In the genomic region with DNA sequence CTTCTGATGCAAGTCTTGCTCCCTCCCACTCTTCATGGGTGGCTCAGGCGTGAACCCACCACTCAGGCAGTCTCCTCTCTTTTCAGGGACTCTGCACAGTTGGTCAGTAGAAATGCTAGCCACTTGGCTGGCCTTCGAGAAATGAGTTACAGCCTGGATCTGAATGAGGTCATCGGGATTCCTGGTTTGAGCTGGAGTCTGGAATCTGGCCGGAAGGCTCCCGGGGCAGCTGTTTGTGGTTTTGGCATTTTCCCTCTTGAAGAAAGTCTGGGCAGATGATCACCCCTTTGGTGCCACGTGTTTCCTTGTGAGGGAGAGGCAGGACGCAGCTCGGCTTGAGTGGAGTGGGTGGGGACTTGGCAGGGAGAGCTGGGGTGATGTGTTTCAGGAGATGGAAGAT, we compare ENCODE assay signal across 8 mouse cellular contexts. TPM values are rescaled to one million over a fixed set of nuclear protein-coding genes. Genes with fewer than 3 reads are reported as not detected.
DNase-seq lines count a peak whose midpoint lies in the region; ATAC-seq lines count a peak whose summit lies in the region.
"Had no signal": no experiment of that assay in that cellular context is flagged by ENCODE, and none has a peak within 500 bp of the region (broad histone marks: within the 10 kb centered on the region; RNA-seq: fewer than 3 reads in every experiment).

No protein-coding gene starts in this region.

- H3K4me1 ChIP-seq in embryonic facial prominence, embryonic 15.5 days: peaks cover 21% of the 10 kb centered on the region
- peaks cover 22% of the 10 kb centered on the region for H3K4me1 ChIP-seq in limb, embryonic 10.5 days
- H3K4me1 ChIP-seq in stomach, embryonic 15.5 days: peaks cover 8% of the 10 kb centered on the region; the same call in 1 of the 2 replicates

- H3K36me3 ChIP-seq in embryonic facial prominence, embryonic 15.5 days: no peaks in the 10 kb centered on the region
- no peaks in the 10 kb centered on the region for H3K36me3 ChIP-seq in limb, embryonic 10.5 days
- no peaks in the 10 kb centered on the region for H3K36me3 ChIP-seq in stomach, embryonic 15.5 days

- DNase-seq in right cerebral cortex, adult 2 months (ENCODE audit: low spot score in 2 of 2): peak; percentile 23 to 27
- no peak for DNase-seq in right cerebral cortex, postnatal 4 days
- DNase-seq in heart, postnatal 25 days (ENCODE audit: low spot score): peak; percentile 75
- DNase-seq in limb, embryonic 10.5 days (ENCODE audit: low spot score): peak; percentile 66
- DNase-seq in spleen, adult 12 weeks (ENCODE audit: low spot score): no peak

- H3K4me2 ChIP-seq in embryonic facial prominence, embryonic 15.5 days (replicated peaks): peak overlapping the region; percentile 26
- peak overlapping the region; percentile 9; the same call in 1 of the 2 replicates for H3K4me2 ChIP-seq in stomach, embryonic 15.5 days

- H3K4me3 ChIP-seq in embryonic facial prominence, embryonic 15.5 days (replicated peaks): no peak overlapping the region
- no peak overlapping the region for H3K4me3 ChIP-seq in limb, embryonic 10.5 days
- H3K4me3 ChIP-seq in stomach, embryonic 15.5 days (replicated peaks): no peak overlapping the region

- WGBS in embryonic facial prominence, embryonic 15.5 days: 17% methylated on average over 8 of the region's 8 CpGs
- WGBS in limb, embryonic 10.5 days: 13% methylated on average over 8 of the region's 8 CpGs
- 33% methylated on average over 8 of the region's 8 CpGs for WGBS in stomach, embryonic 15.5 days

- H3K27ac ChIP-seq in embryonic facial prominence, embryonic 15.5 days (replicated peaks): peak overlapping the region; percentile 52
- peak overlapping the region; percentile 4; the same call in 1 of the 2 replicates for H3K27ac ChIP-seq in limb, embryonic 10.5 days
- H3K27ac ChIP-seq in stomach, embryonic 15.5 days: peak overlapping the region; percentile 60; the same call in 1 of the 2 replicates

- ATAC-seq in embryonic facial prominence, embryonic 15.5 days (ENCODE audit: insufficient number of reproducible peaks, low FRiP score, low TSS enrichment, low read depth): peak; percentile 85
- ATAC-seq in stomach, embryonic 15.5 days (ENCODE audit: insufficient read depth, low FRiP score, low read depth): peak; percentile 35; the same call in 1 of the 2 replicates

- H3K9ac ChIP-seq in embryonic facial prominence, embryonic 15.5 days: no peak overlapping the region
- no peak overlapping the region for H3K9ac ChIP-seq in stomach, embryonic 15.5 days

- peaks cover 26% of the 10 kb centered on the region for H3K27me3 ChIP-seq in embryonic facial prominence, embryonic 15.5 days
- peaks cover 93% of the 10 kb centered on the region for H3K27me3 ChIP-seq in limb, embryonic 10.5 days (ENCODE audit: low read depth, poor library complexity, severe bottlenecking)
- H3K27me3 ChIP-seq in stomach, embryonic 15.5 days (replicated peaks): no peaks in the 10 kb centered on the region

- intact Hi-C loops in heart, postnatal 25 days (cut with DNase I): no loop called here

- no peaks in the 10 kb centered on the region for H3K9me3 ChIP-seq in embryonic facial prominence, embryonic 15.5 days (replicated peaks)
- H3K9me3 ChIP-seq in limb, embryonic 10.5 days (replicated peaks): no peaks in the 10 kb centered on the region; the same call in 1 of the 2 replicates
- H3K9me3 ChIP-seq in stomach, embryonic 15.5 days: no peaks in the 10 kb centered on the region

RNA-seq across cellular contexts. Expression of a gene that starts 48.0 kb away (rescaled TPM):
- polyA plus RNA-seq in embryonic facial prominence, embryonic 15.5 days (2015; fragmentation: Nextera tagmentation; extraction: Ambion mirVana): not detected in 2 replicates
- not detected for total RNA-seq in heart, postnatal 25 days (2021)
- 0.78 and 0.83 TPM in 2 replicates for polyA plus RNA-seq in limb, embryonic 10.5 days (2016; fragmentation: Nextera tagmentation; extraction: Ambion mirVana)
- 0.10 TPM in 1 of 2 replicates, not detected in the other for polyA plus RNA-seq in stomach, embryonic 15.5 days (2015; fragmentation: Nextera tagmentation; extraction: Ambion mirVana)
- polyA plus RNA-seq: large intestine, adult 2 months had no signal

RNA-seq across cellular contexts. Expression of a gene that starts 50.9 kb away (rescaled TPM):
- polyA plus RNA-seq in embryonic facial prominence, embryonic 15.5 days (2015; fragmentation: Nextera tagmentation; extraction: Ambion mirVana): 2.0 and 2.3 TPM in 2 replicates
- total RNA-seq in heart, postnatal 25 days (2021): under 1 TPM in 1 of 2 experiments, not detected in 1; 0.17 TPM
- polyA plus RNA-seq in limb, embryonic 10.5 days (2016; fragmentation: Nextera tagmentation; extraction: Ambion mirVana): 0.13 TPM in 1 of 2 replicates, not detected in the other
- polyA plus RNA-seq in stomach, embryonic 15.5 days (2015; fragmentation: Nextera tagmentation; extraction: Ambion mirVana): 1.1 TPM in 2 replicates

Comparison
In these comparisons a context has a peak if more than half of its experiments do, and no peak if none do; other contexts are left out.
1. DNase-seq: peak in right cerebral cortex, adult 2 months (2 of 2), heart, postnatal 25 days (single experiment) and limb, embryonic 10.5 days (single experiment); none in right cerebral cortex, postnatal 4 days (single experiment) and spleen, adult 12 weeks (single experiment).
2. H3K27ac ChIP-seq: peak in every context shown above with its lines; median percentile 60 in stomach, embryonic 15.5 days; 52 in embryonic facial prominence, embryonic 15.5 days; 4 in limb, embryonic 10.5 days.